Mouse (Mus musculus) bone marrow macrophage, adult 2 months (primary cell): ENCODE results near the gene Cav1.

Experiments used
- CTCF ChIP-seq: IDR thresholded peaks from 2 replicates; pipeline ENCODE4 v1.5.1; 2012; ENCODE audit warnings: low read depth, mild to moderate bottlenecking, low read length, moderate library complexity
- POLR2A ChIP-seq: IDR thresholded peaks from 2 replicates; pipeline ENCODE4 v1.6.1; 2012; ENCODE audit warnings: mild to moderate bottlenecking, low read depth, low read length, borderline replicate concordance

GRCm38 (mm10) chr6:17329801-17330200 lies 23.7 kb downstream of the Cav1 start:
- TF ChIP-seq POLR2A (no peak), CTCF (no peak)
